Mouse (Mus musculus) limb, embryonic 13.5 days (tissue): ENCODE results near the gene Trim25. TPM values are rescaled to one million over a fixed set of nuclear protein-coding genes. Genes with fewer than 3 reads are reported as not detected.

Experiments used
- ATAC-seq: fragments of 200-750 bp; cut with Nextera tagmentation; 2 replicates; pipeline ENCODE4 v1.8.0; 2017; ENCODE audit warnings: low read depth, moderate number of reproducible peaks, moderate TSS enrichment; ENCODE audit not compliant: low FRiP score
- H3K27ac ChIP-seq: fragments of 300-500 bp; sonication (generic); 2 replicates; pipeline ENCODE4 v1.5.1; 2015; ENCODE audit warnings: inconsistent platforms, mild to moderate bottlenecking, moderate library complexity
- H3K27me3 ChIP-seq: fragments of 300-500 bp; sonication (generic); 2 replicates; pipeline ENCODE4 v1.6.1; 2015; ENCODE audit warnings: mild to moderate bottlenecking, inconsistent platforms
- H3K36me3 ChIP-seq: fragments of 300-500 bp; sonication (generic); 2 replicates; pipeline ENCODE4 v1.6.1; 2015; ENCODE audit warnings: inconsistent platforms, mild to moderate bottlenecking, moderate library complexity
- H3K4me1 ChIP-seq: fragments of 300-500 bp; sonication (generic); 2 replicates; pipeline ENCODE4 v1.6.1; 2015; ENCODE audit warnings: inconsistent platforms
- H3K4me2 ChIP-seq: fragments of 300-500 bp; sonication (generic); replicated peaks from 2 replicates; pipeline ENCODE4 v1.6.1; 2015; ENCODE audit warnings: inconsistent platforms, mild to moderate bottlenecking, moderate library complexity
- H3K4me3 ChIP-seq: fragments of 300-500 bp; sonication (generic); 2 replicates; pipeline ENCODE4 v1.5.1; 2015; ENCODE audit warnings: moderate library complexity, mild to moderate bottlenecking, inconsistent platforms
- H3K9ac ChIP-seq: fragments of 300-500 bp; sonication (generic); 2 replicates; pipeline ENCODE4 v1.6.1; 2015; ENCODE audit warnings: mild to moderate bottlenecking, inconsistent platforms
- H3K9me3 ChIP-seq: fragments of 300-500 bp; sonication (generic); 2 replicates; pipeline ENCODE4 v1.6.1; 2016; ENCODE audit warnings: inconsistent platforms
- WGBS: fragments of 180-500 bp; shearing (Covaris S2); methylation state at CpG from one replicate; pipeline ENCODE4 v1.1.7; 2015; 5-methylcytosine and 5-hydroxymethylcytosine counted together
- polyA plus RNA-seq: library from polyadenylated mRNA; unstranded; fragments of >200 nt; fragmentation: Nextera tagmentation; extraction: Ambion mirVana; gene quantifications from 2 replicates; pipeline ENCODE4 v1.2.1, GENCODE M21; 2015

Gene Trim25
- polyA plus RNA-seq: 5.4 and 6.7 TPM in 2 replicates

- Histone ChIP-seq H3K27ac (no peak within 1 kb of the TSS), H3K4me3 (peak within 1 kb of the TSS; percentile 52), H3K9ac (peak within 1 kb of the TSS; percentile 63), H3K4me1 (0 out of 2 replicates have a peak, but pooled peaks cover 5% of the 10 kb centered on the region), H3K27me3 (peaks cover 38% of the 10 kb centered on the region), H3K4me2 (peak within 1 kb of the TSS; percentile 70), H3K36me3 (no peaks in the 10 kb centered on the region), H3K9me3 (no peaks in the 10 kb centered on the region)
- 3% methylated on average over 48 of the region's 48 CpGs for WGBS
- peak; percentile 60 for ATAC-seq
These were observed at the start of gene Trim25 for GRCm38 (mm10) chr11:88998974-88999722. Trim25 (plus strand) TSS chr11:88999376.

DNA sequence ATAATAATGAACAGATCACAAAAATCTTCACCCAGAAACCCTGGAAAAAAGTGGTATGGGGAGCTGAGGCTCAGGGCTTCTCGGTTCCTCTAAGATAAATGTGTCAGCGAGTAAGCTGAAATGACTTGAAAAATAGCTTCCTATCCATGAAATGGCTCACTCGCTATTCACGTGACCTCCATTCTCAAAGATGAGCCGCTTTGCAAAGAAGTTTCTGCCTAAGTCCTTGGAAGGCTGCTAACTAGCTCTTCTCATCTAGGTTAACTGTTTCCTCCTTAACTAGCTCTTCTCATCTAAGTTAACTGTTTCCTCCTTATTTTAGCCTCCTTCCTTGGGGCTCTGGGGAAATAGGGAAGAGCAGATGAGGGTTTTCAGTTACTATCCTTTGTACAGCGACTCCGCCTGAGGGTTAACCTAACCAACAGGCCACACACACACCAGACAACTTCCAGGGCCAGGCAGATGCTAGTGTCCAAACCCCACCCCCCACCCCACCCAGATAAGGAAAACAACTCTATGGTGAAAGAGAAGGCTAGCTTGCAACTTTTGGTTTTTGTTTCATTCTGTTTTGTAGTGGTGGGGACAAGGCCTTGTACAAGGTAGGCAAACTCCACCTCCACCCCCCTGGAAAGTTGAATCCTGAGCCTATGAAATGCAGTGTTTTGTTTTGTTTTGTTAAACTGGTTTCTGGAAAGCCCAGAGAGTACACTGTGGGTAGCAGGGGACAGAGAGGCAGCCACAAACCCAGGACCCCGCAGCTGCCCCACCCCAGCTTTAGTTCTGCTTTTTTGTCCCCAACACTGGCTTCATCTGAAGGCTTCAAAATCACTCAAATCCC is 49.2 kb upstream of the Trim25 start:
- no peak overlapping the region for H3K9ac ChIP-seq
- H3K4me3 ChIP-seq: no peak overlapping the region
- H3K9me3 ChIP-seq: no peaks in the 10 kb centered on the region
- no peak overlapping the region for H3K4me2 ChIP-seq
- peaks cover 14% of the 10 kb centered on the region for H3K4me1 ChIP-seq
- peaks cover 39% of the 10 kb centered on the region for H3K36me3 ChIP-seq
- no peak overlapping the region for H3K27ac ChIP-seq
- H3K27me3 ChIP-seq: no peaks in the 10 kb centered on the region
- no peak for ATAC-seq
- WGBS: 86% methylated on average over 8 of the region's 8 CpGs

GRCm38 (mm10) chr11:88950640-88951250 is 48.4 kb upstream of the Trim25 start:
- no peak for ATAC-seq
- peaks cover 14% of the 10 kb centered on the region for H3K4me1 ChIP-seq

GRCm38 (mm10) chr11:88951576-88951975 is 47.6 kb upstream of the Trim25 start:
- Histone ChIP-seq H3K36me3 (peaks cover 26% of the 10 kb centered on the region), H3K9me3 (no peaks in the 10 kb centered on the region), H3K4me2 (no peak overlapping the region), H3K4me1 (peaks cover 14% of the 10 kb centered on the region), H3K27ac (no peak overlapping the region), H3K9ac (no peak overlapping the region), H3K27me3 (no peaks in the 10 kb centered on the region), H3K4me3 (no peak overlapping the region)
- 89% methylated on average over 2 of the region's 2 CpGs for WGBS
- no peak for ATAC-seq

More at GRCm38 (mm10) chr11:88950640-88951250, 48.4 kb upstream of the Trim25 start:
- Histone ChIP-seq H3K9me3 (no peaks in the 10 kb centered on the region), H3K9ac (no peak overlapping the region), H3K4me2 (no peak overlapping the region), H3K36me3 (peaks cover 32% of the 10 kb centered on the region), H3K4me3 (no peak overlapping the region), H3K27me3 (no peaks in the 10 kb centered on the region), H3K27ac (no peak overlapping the region)
- 90% methylated on average over 13 of the region's 13 CpGs for WGBS

DNA sequence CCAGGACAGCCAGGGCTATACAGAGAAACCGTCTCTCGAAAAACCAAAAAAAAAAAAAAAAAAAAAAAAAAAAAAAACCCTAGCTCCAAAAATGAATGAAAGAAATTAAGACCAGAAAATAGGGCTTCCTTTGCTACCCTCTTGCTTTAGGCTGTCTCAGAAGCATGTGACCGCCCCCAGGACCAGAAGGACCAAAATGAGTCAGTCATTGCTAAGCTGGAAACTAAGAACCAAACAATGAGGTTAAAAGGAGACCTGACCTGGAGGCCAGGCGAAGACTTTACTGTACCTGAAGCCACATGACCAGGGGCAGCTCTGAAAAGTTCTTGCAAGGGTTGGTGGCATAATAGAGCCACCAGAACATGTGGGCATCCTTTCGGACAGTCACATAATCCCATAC is 47.1 kb upstream of the Trim25 start:
- H3K27ac ChIP-seq: no peak overlapping the region
- H3K4me3 ChIP-seq: no peak overlapping the region
- no peak overlapping the region for H3K4me2 ChIP-seq
- H3K36me3 ChIP-seq: peaks cover 20% of the 10 kb centered on the region
- no peaks in the 10 kb centered on the region for H3K9me3 ChIP-seq
- ATAC-seq: no peak
- peaks cover 14% of the 10 kb centered on the region for H3K4me1 ChIP-seq
- no peaks in the 10 kb centered on the region for H3K27me3 ChIP-seq
- 93% methylated on average over 5 of the region's 5 CpGs for WGBS
- no peak overlapping the region for H3K9ac ChIP-seq

DNA sequence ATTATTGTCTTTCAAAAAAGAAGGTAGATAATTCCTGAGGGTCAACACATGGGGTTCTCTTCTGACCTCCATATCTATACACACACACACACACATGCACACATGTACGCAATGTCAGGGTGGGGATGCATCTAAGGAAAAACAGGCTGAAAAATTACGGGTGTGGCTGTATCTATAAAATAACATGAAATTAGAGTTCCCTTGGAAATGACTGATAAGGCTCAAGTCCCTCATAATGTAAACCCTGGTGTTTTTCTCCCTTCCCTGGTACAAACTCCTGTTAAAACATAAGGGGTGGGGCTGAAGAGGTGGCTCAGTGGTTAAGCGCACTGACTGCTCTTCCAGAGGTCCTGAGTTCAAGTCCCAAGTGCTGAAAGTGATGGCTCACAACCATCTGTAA is 45.6 kb upstream of the Trim25 start:
- Histone ChIP-seq H3K4me2 (peak overlapping the region; percentile 67), H3K27ac (no peak overlapping the region), H3K27me3 (no peaks in the 10 kb centered on the region), H3K9me3 (no peaks in the 10 kb centered on the region), H3K36me3 (peaks cover 20% of the 10 kb centered on the region), H3K4me1 (peaks cover 14% of the 10 kb centered on the region), H3K9ac (no peak overlapping the region), H3K4me3 (no peak overlapping the region)
- no peak for ATAC-seq
- 94% methylated on average over 3 of the region's 3 CpGs for WGBS

GRCm38 (mm10) chr11:88954803-88955202 is 44.4 kb upstream of the Trim25 start:
- Histone ChIP-seq H3K27ac (no peak overlapping the region), H3K9me3 (no peaks in the 10 kb centered on the region), H3K9ac (peak overlapping the region; percentile 69), H3K36me3 (peaks cover 16% of the 10 kb centered on the region), H3K4me3 (peak overlapping the region; percentile 58), H3K4me2 (peak overlapping the region; percentile 67), H3K27me3 (no peaks in the 10 kb centered on the region), H3K4me1 (peaks cover 14% of the 10 kb centered on the region)
- 0 out of 2 replicates have a peak, but pooled peaks have one; percentile 41 for ATAC-seq
- 1% methylated on average over 4 of the region's 4 CpGs for WGBS

DNA sequence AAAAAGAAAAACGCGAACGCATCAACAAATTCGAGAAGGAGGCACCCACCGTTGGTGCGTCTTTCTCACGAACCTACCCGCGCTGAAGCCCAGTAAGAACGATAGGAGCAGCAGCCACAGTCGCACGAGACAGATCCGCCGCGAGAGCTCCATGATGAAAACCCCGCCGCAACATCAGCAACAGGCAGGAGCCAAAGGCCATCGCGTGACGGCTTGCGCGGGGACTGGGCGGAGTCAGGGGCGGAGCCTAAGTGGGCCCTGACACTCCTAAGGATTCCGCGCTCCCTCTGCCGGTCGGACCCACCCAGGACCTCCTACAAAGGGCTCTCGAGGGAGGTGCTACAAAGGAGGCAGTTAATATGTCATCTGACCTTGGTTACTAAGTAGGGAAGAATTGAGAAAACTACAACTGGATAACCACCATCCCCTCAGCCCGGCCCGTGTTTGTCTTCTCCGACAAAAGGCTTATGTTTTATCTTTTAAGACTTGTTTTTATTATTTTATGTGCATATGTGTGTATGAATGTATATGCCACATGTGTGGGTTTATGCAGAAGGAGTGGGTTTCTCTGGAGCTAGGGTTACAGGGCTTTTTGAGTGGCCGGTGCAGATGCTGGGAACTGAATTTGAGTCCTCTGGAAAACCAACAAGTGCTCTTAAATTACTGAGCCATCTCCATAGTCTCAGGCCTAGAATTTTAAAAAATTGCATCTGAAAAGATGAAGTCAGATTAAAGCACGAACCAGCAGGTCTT is 43.8 kb upstream of the Trim25 start, which contains the start of gene Scpep1:
Gene Scpep1 (minus strand): TSS at position 249 of the 753 bp plus-strand sequence.
- Histone ChIP-seq H3K4me1 (peaks cover 14% of the 10 kb centered on the region), H3K9ac (peak within 1 kb of the TSS; percentile 69), H3K36me3 (peaks cover 14% of the 10 kb centered on the region), H3K4me3 (peak within 1 kb of the TSS; percentile 58), H3K27me3 (no peaks in the 10 kb centered on the region), H3K4me2 (peak within 1 kb of the TSS; percentile 67), H3K27ac (no peak within 1 kb of the TSS), H3K9me3 (no peaks in the 10 kb centered on the region)
- WGBS: 4% methylated on average over 34 of the region's 34 CpGs
- peak; percentile 94 for ATAC-seq

DNA sequence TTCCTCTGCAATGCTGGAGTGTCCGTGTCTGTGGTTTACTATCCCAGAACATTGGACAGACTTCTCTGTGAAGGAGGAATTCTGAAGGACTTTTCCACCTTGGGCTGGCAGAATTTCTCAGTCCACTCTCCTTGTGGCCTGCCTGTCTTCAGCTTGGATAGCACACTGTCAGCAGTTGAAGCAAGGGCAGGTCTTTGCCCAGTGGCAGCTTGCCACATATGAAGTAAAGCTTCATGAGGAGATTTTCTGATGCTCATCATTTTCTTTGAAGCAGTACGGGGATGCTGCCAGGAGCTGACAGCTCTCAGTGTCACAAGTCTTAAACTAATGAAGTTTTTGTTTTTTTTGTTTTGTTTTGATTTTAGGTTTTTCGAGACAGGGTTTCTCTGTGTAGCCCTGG is 40.3 kb upstream of the Trim25 start:
- H3K4me1 ChIP-seq: peaks cover 10% of the 10 kb centered on the region
- H3K4me3 ChIP-seq: no peak overlapping the region
- H3K9ac ChIP-seq: no peak overlapping the region
- WGBS: 83% methylated on average over 3 of the region's 3 CpGs
- no peak for ATAC-seq
- no peaks in the 10 kb centered on the region for H3K9me3 ChIP-seq
- H3K27me3 ChIP-seq: no peaks in the 10 kb centered on the region
- no peaks in the 10 kb centered on the region for H3K36me3 ChIP-seq
- no peak overlapping the region for H3K4me2 ChIP-seq
- H3K27ac ChIP-seq: no peak overlapping the region

- Histone ChIP-seq H3K36me3 (no peaks in the 10 kb centered on the region), H3K27me3 (no peaks in the 10 kb centered on the region), H3K4me3 (no peak within 1 kb of the TSS), H3K27ac (no peak within 1 kb of the TSS), H3K4me2 (no peak within 1 kb of the TSS), H3K9me3 (no peaks in the 10 kb centered on the region), H3K9ac (no peak within 1 kb of the TSS), H3K4me1 (no peaks in the 10 kb centered on the region)
- no peak for ATAC-seq
- WGBS: 87% methylated on average over 3 of the region's 3 CpGs
These were observed 32.3 kb upstream of the Trim25 start, which contains the start of gene Elobl for GRCm38 (mm10) chr11:88966881-88967361. Elobl (minus strand) TSS chr11:88966931.

DNA sequence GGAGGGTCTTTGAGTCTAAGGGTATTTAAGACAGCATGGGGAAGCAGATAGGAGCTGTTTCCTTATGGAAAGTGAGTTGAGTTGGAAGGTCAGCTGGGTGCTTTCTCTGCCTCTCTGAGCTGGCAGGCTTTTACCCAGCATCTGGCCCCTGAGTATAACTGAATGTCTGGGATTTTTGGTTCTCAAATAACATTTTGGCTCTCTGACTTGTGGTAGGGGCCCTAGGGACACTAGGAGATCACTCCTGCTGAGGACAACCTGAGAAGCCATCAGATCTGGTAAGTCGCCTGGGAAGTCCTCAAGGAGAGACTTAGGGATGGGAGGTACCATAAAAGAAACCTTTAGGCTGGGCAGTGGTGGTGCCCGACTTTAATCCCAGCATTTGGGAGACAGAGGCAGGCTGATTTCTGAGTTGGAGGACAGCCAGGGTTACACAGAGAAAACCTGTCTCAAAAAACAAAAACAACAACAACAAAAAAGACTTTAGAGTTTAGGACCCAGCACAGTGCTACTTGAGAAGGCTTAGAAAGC is 28.9 kb upstream of the Trim25 start, which contains the start of gene Coil:
Gene Coil (plus strand): TSS at position 51 of the 531 bp plus-strand sequence.
- Histone ChIP-seq H3K36me3 (no peaks in the 10 kb centered on the region), H3K4me2 (no peak within 1 kb of the TSS), H3K4me3 (no peak within 1 kb of the TSS), H3K9ac (no peak within 1 kb of the TSS), H3K4me1 (peaks cover 9% of the 10 kb centered on the region), H3K27me3 (no peaks in the 10 kb centered on the region), H3K9me3 (no peaks in the 10 kb centered on the region), H3K27ac (no peak within 1 kb of the TSS)
- 33% methylated on average over 2 of the region's 2 CpGs for WGBS
- no peak for ATAC-seq
